Mouse (Mus musculus) kidney, postnatal 4 days (tissue): ENCODE results near the gene Dcst2.

Experiments used
- DNase-seq, 2 experiments: peaks; one replicate each; pipeline ENCODE4 v3.0.0; 2021; ENCODE audit warnings: mixed read lengths in 2 of 2

Gene Dcst2

GRCm38 (mm10) chr3:89417131-89417530 is 55.4 kb downstream of the Dcst2 start:
- no peak for DNase-seq

- DNase-seq = no peak
Observed at GRCm38 (mm10) chr3:89417840-89418169, 56.0 kb downstream of the Dcst2 start.

GRCm38 (mm10) chr3:89418170-89418860 is 56.5 kb downstream of the Dcst2 start, which contains the start of the genes Cks1b and Shc1:
TSS of gene Cks1b (minus strand) at chr3:89418383.
TSS of gene Shc1 (plus strand) at chr3:89418443.
- DNase-seq = peak; percentile 94 to 96

GRCm38 (mm10) chr3:89418861-89419250 is 57.1 kb downstream of the Dcst2 start:
- DNase-seq = peak; percentile 92 to 95

GRCm38 (mm10) chr3:89419571-89419970 is 57.8 kb downstream of the Dcst2 start:
- DNase-seq = peak; percentile 62 to 71

GRCm38 (mm10) chr3:89419981-89420380 is 58.2 kb downstream of the Dcst2 start:
- DNase-seq = peak in 1 of 2 experiments; percentile 26

GRCm38 (mm10) chr3:89420421-89420820 is 58.6 kb downstream of the Dcst2 start:
- no peak for DNase-seq

- DNase-seq = peak; percentile 82 to 89
Observed at GRCm38 (mm10) chr3:89421002-89421774, 59.4 kb downstream of the Dcst2 start.

GRCm38 (mm10) chr3:89421810-89422473 is 60.2 kb downstream of the Dcst2 start:
- peak; percentile 53 to 66 for DNase-seq

GRCm38 (mm10) chr3:89422556-89423205 is 60.9 kb downstream of the Dcst2 start:
- DNase-seq = no peak

- no peak for DNase-seq
Observed at GRCm38 (mm10) chr3:89424416-89425140, 62.8 kb downstream of the Dcst2 start.

GRCm38 (mm10) chr3:89425141-89425525 is 63.4 kb downstream of the Dcst2 start:
- no peak for DNase-seq

- DNase-seq = no peak
Observed at GRCm38 (mm10) chr3:89425876-89426275, 64.1 kb downstream of the Dcst2 start.
